Mouse (Mus musculus) midbrain, embryonic 16.5 days (tissue): ENCODE results near the gene Ccdc24. TPM values are rescaled to one million over a fixed set of nuclear protein-coding genes. Genes with fewer than 3 reads are reported as not detected.

ENCODE experiments used
- ATAC-seq: fragments of 200-750 bp; cut with Nextera tagmentation; 2 replicates; pipeline ENCODE4 v1.8.0; 2017; ENCODE audit warnings: moderate TSS enrichment
- H3K27ac ChIP-seq: fragments of 300-500 bp; sonication (generic); 2 replicates; pipeline ENCODE4 v1.5.1; 2014; ENCODE audit warnings: mild to moderate bottlenecking, low read length, mixed read lengths
- H3K27me3 ChIP-seq: fragments of 300-500 bp; sonication (generic); 2 replicates; pipeline ENCODE4 v1.6.1; 2014; ENCODE audit warnings: low read depth, low read length, mixed read lengths; ENCODE audit not compliant: control insufficient read depth, insufficient read depth
- H3K36me3 ChIP-seq: fragments of 300-500 bp; sonication (generic); 2 replicates; pipeline ENCODE4 v1.6.1; 2014; ENCODE audit warnings: mild to moderate bottlenecking, low read length, moderate library complexity, mixed read lengths; ENCODE audit not compliant: control insufficient read depth, insufficient read depth
- H3K4me1 ChIP-seq: fragments of 300-500 bp; sonication (generic); 2 replicates; pipeline ENCODE4 v1.6.1; 2014; ENCODE audit warnings: mild to moderate bottlenecking, low read length, mixed read lengths; ENCODE audit not compliant: control insufficient read depth, insufficient read depth
- H3K4me2 ChIP-seq: fragments of 300-500 bp; sonication (generic); 2 replicates; pipeline ENCODE4 v1.6.1; 2014; ENCODE audit warnings: mild to moderate bottlenecking, low read length, mixed read lengths
- H3K4me3 ChIP-seq: fragments of 300-500 bp; sonication (generic); 2 replicates; pipeline ENCODE4 v1.5.1; 2014; ENCODE audit warnings: low read depth, mild to moderate bottlenecking, low read length, moderate library complexity, mixed read lengths
- H3K9ac ChIP-seq: fragments of 300-500 bp; sonication (generic); 2 replicates; pipeline ENCODE4 v1.6.1; 2014; ENCODE audit warnings: low read depth, low read length, mixed read lengths
- H3K9me3 ChIP-seq: fragments of 300-500 bp; sonication (generic); replicated peaks from 2 replicates; pipeline ENCODE4 v1.6.1; 2014; ENCODE audit warnings: mild to moderate bottlenecking, low read length, mixed read lengths; ENCODE audit not compliant: control insufficient read depth, poor library complexity, severe bottlenecking
- WGBS: fragments of 180-500 bp; shearing (Covaris S2); extraction: QIAGEN DNeasy Blood & Tissue Kit; methylation state at CpG from one replicate; pipeline ENCODE4 v1.1.7; 2014; 5-methylcytosine and 5-hydroxymethylcytosine counted together
- polyA plus RNA-seq: library from polyadenylated mRNA; unstranded; fragments of >200 nt; fragmentation: Nextera tagmentation; extraction: Ambion mirVana; gene quantifications from 2 replicates; pipeline ENCODE4 v1.2.1, GENCODE M21; 2015

The Ccdc24 gene
- 2.3 and 2.4 TPM in 2 replicates for polyA plus RNA-seq

GRCm38 (mm10) chr4:117872471-117872886 lies at the start of gene Ccdc24:
Gene Ccdc24 (minus strand): TSS chr4:117872557.
- Histone ChIP-seq H3K9ac (no peak within 1 kb of the TSS), H3K36me3 (peaks cover 17% of the 10 kb centered on the region), H3K4me2 (no peak within 1 kb of the TSS), H3K4me3 (no peak within 1 kb of the TSS), H3K27me3 (no peaks in the 10 kb centered on the region), H3K9me3 (no peaks in the 10 kb centered on the region), H3K27ac (no peak within 1 kb of the TSS), H3K4me1 (peaks cover 2% of the 10 kb centered on the region; the same call in 1 of the 2 replicates)
- 0 out of 2 replicates have a peak, but pooled peaks have one; percentile 12 for ATAC-seq
- 7% methylated on average over 14 of the region's 14 CpGs for WGBS

GRCm38 (mm10) chr4:117921358-117921757 lies 49.0 kb upstream of the Ccdc24 start:
- no peaks in the 10 kb centered on the region for H3K4me1 ChIP-seq
- no peak for ATAC-seq
- H3K27ac ChIP-seq = no peak overlapping the region
- no peaks in the 10 kb centered on the region for H3K36me3 ChIP-seq
- peaks cover 9% of the 10 kb centered on the region for H3K27me3 ChIP-seq
- H3K9ac ChIP-seq = no peak overlapping the region
- H3K4me3 ChIP-seq = no peak overlapping the region
- no peaks in the 10 kb centered on the region for H3K9me3 ChIP-seq
- WGBS = 93% methylated on average over 2 of the region's 2 CpGs
- H3K4me2 ChIP-seq = no peak overlapping the region

- no peak for ATAC-seq
- Histone ChIP-seq H3K27me3 (no peaks in the 10 kb centered on the region), H3K4me2 (no peak overlapping the region), H3K9ac (no peak overlapping the region), H3K27ac (no peak overlapping the region), H3K36me3 (no peaks in the 10 kb centered on the region), H3K4me1 (peaks cover 9% of the 10 kb centered on the region), H3K9me3 (no peaks in the 10 kb centered on the region), H3K4me3 (no peak overlapping the region)
- WGBS = 89% methylated on average over 5 of the region's 5 CpGs
Observed at GRCm38 (mm10) chr4:117918762-117919161, 46.4 kb upstream of the Ccdc24 start.

GRCm38 (mm10) chr4:117918261-117918660 lies 45.9 kb upstream of the Ccdc24 start:
- Histone ChIP-seq H3K9me3 (no peaks in the 10 kb centered on the region), H3K4me2 (no peak overlapping the region), H3K36me3 (no peaks in the 10 kb centered on the region), H3K27me3 (no peaks in the 10 kb centered on the region), H3K27ac (no peak overlapping the region), H3K4me3 (no peak overlapping the region), H3K9ac (no peak overlapping the region), H3K4me1 (peaks cover 14% of the 10 kb centered on the region)
- no peak for ATAC-seq
- 74% methylated on average over 3 of the region's 3 CpGs for WGBS

- WGBS = 95% methylated on average over 4 of the region's 4 CpGs
- H3K27ac ChIP-seq = no peak overlapping the region
- no peaks in the 10 kb centered on the region for H3K36me3 ChIP-seq
- H3K4me1 ChIP-seq = peaks cover 18% of the 10 kb centered on the region
- H3K4me2 ChIP-seq = no peak overlapping the region
- H3K9me3 ChIP-seq = no peaks in the 10 kb centered on the region
- H3K9ac ChIP-seq = no peak overlapping the region
- no peaks in the 10 kb centered on the region for H3K27me3 ChIP-seq
- H3K4me3 ChIP-seq = no peak overlapping the region
- no peak for ATAC-seq
Observed at GRCm38 (mm10) chr4:117917847-117918246, 45.5 kb upstream of the Ccdc24 start.

GRCm38 (mm10) chr4:117917402-117917801 lies 45.0 kb upstream of the Ccdc24 start:
- no peak overlapping the region for H3K4me3 ChIP-seq
- no peaks in the 10 kb centered on the region for H3K36me3 ChIP-seq
- no peaks in the 10 kb centered on the region for H3K9me3 ChIP-seq
- no peak overlapping the region for H3K4me2 ChIP-seq
- H3K27me3 ChIP-seq = no peaks in the 10 kb centered on the region
- ATAC-seq = no peak
- no peak overlapping the region for H3K27ac ChIP-seq
- 95% methylated on average over 4 of the region's 4 CpGs for WGBS
- no peak overlapping the region for H3K9ac ChIP-seq
- peaks cover 22% of the 10 kb centered on the region for H3K4me1 ChIP-seq

GRCm38 (mm10) chr4:117916386-117916785 lies 44.0 kb upstream of the Ccdc24 start:
- Histone ChIP-seq H3K27me3 (no peaks in the 10 kb centered on the region), H3K4me2 (peak overlapping the region; percentile 99), H3K36me3 (no peaks in the 10 kb centered on the region; the same call in 1 of the 2 replicates), H3K4me1 (peaks cover 23% of the 10 kb centered on the region), H3K4me3 (no peak overlapping the region), H3K9me3 (no peaks in the 10 kb centered on the region), H3K9ac (0 out of 2 replicates have a peak overlapping the region, but pooled peaks have one; percentile 85), H3K27ac (no peak overlapping the region)
- 95% methylated on average over 5 of the region's 5 CpGs for WGBS
- ATAC-seq = no peak

- peak overlapping the region; percentile 99 for H3K4me2 ChIP-seq
- no peaks in the 10 kb centered on the region for H3K9me3 ChIP-seq
- 4% methylated on average over 19 of the region's 19 CpGs for WGBS
- H3K4me1 ChIP-seq = peaks cover 30% of the 10 kb centered on the region
- no peaks in the 10 kb centered on the region for H3K27me3 ChIP-seq
- peak overlapping the region; percentile 85 for H3K9ac ChIP-seq
- H3K36me3 ChIP-seq = no peaks in the 10 kb centered on the region; the same call in 1 of the 2 replicates
- H3K27ac ChIP-seq = peak overlapping the region; percentile 89; the same call in 1 of the 2 replicates
- ATAC-seq = no peak
- H3K4me3 ChIP-seq = peak overlapping the region; percentile 83
Observed at GRCm38 (mm10) chr4:117915489-117916105, 43.2 kb upstream of the Ccdc24 start.

- H3K4me1 ChIP-seq = peaks cover 37% of the 10 kb centered on the region
- peak; percentile 95 for ATAC-seq
- H3K36me3 ChIP-seq = peaks cover 2% of the 10 kb centered on the region; the same call in 1 of the 2 replicates
- under 1% methylated on average over 60 of the region's 61 CpGs for WGBS
- H3K9me3 ChIP-seq = no peaks in the 10 kb centered on the region
- peak within 1 kb of the TSS; percentile 83 for H3K4me3 ChIP-seq
- peak within 1 kb of the TSS; percentile 89 for H3K27ac ChIP-seq
- peak within 1 kb of the TSS; percentile 99 for H3K4me2 ChIP-seq
- H3K27me3 ChIP-seq = no peaks in the 10 kb centered on the region
- peak within 1 kb of the TSS; percentile 85 for H3K9ac ChIP-seq
Observed at GRCm38 (mm10) chr4:117914591-117915442, 42.5 kb upstream of the Ccdc24 start, which contains the start of gene Ipo13. Gene Ipo13 (minus strand): TSS chr4:117914999.
